Mouse (Mus musculus): ENCODE measurements at regions not wholly inside any gene's neighbourhood (a gene's known extent, or its start where the extent isn't known, plus 50 kb on each side); places are given as distances from the start of the nearest gene placed in this dataset.
"Not testable (repeated sequence)": the region's sequence is repeated elsewhere in the genome, so short reads cannot be mapped to it uniquely, and the experiment has no call there.

DNA sequence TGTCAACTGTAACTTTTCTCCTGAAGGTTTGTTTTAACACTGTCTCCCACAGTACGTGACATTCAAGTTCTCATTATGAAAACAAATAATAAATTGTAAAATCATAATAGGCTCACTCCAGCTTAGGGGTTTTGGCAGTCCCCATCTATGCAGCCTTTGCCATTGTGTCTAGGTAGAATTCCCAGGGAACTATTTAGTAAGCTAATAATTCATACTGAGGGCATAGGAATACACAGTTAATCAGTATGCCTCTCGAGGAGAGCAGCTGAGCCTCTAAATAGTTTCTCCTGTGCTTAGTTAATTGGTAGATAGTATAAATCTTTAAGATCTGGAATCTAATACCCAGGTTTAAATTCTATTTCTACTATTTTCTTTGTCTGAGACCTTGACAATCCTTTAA lies 191.7 kb downstream of the Tprg start:
- intact Hi-C loops (cut with DNase I): no loop called here
- no peak for DNase-seq (ENCODE audit: extremely low spot score in 1 of 2, low spot score in 2 of 2)

DNA sequence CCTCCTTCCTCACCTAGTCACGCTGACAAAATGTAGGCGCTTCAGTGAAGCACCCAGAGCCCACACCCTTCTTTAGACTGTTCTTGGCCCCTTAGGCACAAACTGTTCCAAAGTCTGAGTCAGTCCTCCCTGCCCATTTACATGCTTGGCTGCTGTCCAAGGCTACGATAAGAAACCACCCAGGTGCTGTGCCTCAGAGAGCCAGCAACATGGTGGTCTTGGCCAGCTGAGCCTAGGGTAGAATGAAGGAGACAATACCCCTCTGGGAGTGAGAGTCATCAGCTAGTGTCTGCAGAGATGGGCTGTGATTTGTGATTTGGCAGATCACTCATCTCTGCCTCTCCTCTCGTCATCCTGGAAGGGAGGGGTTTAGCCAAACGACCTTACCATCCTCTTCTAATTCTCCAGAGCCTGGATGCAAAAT lies 197.2 kb downstream of the Tprg start:
- intact Hi-C loops (cut with DNase I): no loop called here
- DNase-seq (ENCODE audit: extremely low spot score in 1 of 2, low spot score in 2 of 2): no peak

DNA sequence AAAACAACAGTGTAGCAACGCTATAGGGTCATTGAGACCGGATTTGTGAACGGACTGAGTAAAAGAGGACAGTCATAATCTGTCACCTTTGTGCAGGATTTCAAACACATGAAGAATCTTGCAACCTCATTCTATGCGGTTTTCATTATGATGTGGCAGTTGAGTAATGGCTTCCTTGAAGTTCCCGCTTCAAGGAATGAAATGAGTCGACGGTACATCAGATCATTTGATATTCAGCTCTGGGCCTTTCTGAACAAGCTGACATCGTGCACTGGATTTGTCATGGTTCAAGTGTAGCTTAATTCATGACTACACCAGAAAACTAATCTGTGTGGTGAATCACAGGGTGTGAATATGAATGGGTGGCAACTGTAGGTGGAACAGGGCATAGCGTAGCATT lies 198.4 kb downstream of the Tprg start:
- intact Hi-C loops (cut with DNase I): no loop called here
- no peak for DNase-seq (ENCODE audit: extremely low spot score in 1 of 2, low spot score in 2 of 2)

DNA sequence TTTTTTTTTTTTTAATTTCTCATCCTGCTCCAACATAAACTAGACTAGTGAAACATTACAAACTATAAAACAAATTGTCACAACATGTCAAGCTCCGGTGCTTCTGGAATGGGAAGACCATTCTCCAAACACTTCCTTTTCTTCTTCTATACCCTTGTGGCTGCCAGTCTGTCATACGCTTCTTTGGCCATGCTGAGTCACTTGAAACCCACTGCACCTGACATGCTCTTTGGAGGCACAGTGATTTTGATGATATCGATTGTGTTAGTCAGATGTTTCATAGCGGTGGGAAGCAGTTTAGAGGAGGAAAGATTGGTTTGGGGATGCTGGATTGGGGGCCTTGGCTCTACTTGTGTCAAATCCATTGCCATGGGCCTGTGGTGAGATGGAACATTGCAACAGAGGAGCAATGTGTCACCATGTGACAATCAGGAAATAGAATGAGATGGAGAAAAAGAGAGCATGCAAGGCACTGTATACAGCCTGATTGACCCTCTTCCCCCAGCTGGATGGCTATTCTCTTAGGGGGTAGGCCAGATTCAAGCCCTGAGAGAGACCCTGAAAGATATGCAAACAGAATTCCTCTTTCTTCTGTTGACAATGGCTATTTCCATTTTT lies 197.0 kb upstream of the Trp63 start:
- no peak for DNase-seq (ENCODE audit: extremely low spot score in 1 of 2, low spot score in 2 of 2)
- intact Hi-C loops (cut with DNase I): no loop called here

DNA sequence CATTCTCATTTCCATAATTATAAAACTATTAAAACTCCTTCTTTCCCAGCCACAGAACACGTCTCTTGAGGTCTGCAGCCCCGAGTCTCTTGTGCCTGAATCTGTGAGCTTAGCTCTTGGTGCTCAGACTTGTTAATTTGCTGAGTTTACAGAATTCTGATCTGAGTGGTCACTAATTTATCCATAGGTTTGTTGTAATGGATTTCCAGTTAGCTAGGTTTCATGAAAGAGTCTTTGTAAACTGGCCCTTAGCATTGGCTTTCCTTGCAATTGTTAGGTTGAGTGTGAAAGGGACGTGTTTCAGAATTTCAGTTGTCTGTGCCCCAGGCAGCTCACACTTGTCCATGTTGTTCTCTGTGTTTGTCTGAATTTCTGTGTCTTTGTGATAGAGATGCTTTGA lies 192.7 kb upstream of the Trp63 start:
- intact Hi-C loops (cut with DNase I): no loop called here
- DNase-seq (ENCODE audit: extremely low spot score in 1 of 2, low spot score in 2 of 2): no peak

DNA sequence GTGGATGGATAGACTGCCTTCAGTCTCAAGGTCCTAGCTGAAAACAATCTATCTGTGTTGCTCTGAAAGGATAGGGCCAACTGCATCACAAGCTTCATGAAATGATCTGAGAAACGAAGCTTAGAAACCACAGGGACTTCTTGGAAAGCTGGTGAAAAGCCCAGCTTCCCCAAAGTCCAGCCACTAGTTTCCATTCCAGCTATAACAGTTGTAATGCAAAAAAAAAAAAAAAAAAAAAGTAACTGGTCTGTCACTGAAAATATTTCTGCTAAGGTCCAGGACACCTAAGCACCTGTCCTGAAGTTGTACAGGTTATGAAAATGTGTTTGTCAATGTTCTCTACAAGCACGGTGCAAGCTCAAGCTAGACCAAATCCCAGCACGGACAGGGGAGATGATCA lies 189.4 kb upstream of the Trp63 start:
- DNase-seq (ENCODE audit: extremely low spot score in 1 of 2, low spot score in 2 of 2): no peak
- intact Hi-C loops (cut with DNase I): no loop called here

DNA sequence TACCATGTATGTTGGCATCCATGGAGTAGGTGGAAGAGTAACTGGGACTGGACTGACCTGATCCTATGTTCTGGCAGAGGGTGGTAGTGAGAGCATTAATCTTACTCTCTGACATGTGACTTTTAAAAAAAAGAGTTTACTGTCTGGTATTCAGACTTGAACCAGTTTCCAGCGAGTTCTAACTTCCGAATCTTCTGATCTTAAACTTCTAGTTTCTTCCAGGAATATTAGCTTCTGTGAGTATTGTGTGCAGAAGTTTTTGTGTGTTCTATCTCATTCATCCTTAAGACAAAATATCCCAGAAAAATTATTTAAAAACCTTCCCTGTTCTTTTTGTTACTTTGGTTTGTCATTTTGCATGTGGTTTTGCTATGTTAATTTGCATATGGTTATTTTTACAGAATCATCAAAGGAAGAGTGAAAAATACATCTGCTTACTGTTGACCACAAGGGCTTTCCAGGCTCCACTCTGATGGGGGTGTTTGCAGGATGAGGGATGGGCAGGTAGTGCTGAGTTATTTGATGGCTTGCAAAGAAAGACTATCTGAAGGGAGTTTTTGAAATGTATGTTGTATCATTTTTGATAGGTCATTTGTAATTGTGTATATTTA lies 187.9 kb upstream of the Trp63 start:
- intact Hi-C loops (cut with DNase I): no loop called here
- no peak for DNase-seq (ENCODE audit: extremely low spot score in 1 of 2, low spot score in 2 of 2)

DNA sequence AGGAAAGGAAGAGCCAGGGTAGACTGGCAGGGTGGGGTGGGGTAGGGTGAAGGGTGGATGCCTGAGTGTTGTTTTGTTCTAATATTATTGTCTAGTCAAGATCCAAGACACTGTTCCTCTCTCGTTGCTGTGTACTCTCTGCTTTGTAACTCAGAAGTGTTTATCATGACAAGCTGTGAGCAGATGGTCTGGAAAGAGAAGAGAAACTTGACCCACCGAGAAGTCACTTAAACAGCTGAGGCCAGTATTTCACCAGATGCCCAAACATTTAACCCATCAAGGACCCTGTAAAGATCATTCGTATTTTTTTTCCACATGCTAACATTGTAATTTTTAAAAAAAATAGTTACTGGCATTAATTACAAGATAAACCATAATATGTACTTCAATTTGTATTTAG lies 178.7 kb upstream of the Trp63 start:
- intact Hi-C loops (cut with DNase I): no loop called here

DNA sequence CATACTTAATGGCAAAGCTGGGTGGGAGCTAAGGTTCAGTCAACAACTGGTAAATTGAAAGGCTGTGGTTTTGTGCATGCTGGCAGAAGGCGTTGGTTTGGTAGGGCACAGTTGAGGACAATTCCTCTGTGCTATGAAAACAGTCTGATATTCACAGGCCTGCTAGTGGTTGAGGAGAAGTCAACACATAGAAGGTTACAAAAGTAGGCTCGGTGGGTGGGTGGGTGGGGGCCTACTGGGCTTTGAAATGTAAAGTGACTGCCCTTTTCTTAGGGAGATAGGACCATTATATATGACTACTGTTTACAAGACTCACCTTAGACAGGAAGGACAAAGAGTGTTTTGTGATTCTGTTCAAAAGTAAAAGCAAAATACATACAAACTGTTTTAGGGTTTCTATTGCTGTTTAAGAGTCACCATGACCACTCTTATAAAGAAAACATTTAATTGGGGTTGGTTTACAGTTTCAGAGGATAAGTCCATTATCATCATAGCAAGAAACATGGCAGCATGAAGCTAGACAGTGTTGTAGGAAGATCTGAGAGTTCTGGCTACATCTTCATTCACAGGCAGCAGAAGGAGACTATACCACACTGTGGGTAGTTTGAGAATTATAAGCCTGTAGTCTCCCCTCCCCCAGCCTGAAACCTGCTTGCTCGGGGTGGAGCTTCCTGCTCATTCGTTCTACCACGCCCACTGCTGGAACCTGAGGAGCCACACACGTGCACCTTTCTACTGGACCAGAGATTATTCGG lies 166.3 kb upstream of the Trp63 start:
- no peak for DNase-seq (ENCODE audit: extremely low spot score in 1 of 2, low spot score in 2 of 2)
- intact Hi-C loops (cut with DNase I): no loop called here

More for the DNA sequence above, 178.7 kb upstream of the Trp63 start:
- DNase-seq (ENCODE audit: extremely low spot score in 1 of 2, low spot score in 2 of 2): no peak

DNA sequence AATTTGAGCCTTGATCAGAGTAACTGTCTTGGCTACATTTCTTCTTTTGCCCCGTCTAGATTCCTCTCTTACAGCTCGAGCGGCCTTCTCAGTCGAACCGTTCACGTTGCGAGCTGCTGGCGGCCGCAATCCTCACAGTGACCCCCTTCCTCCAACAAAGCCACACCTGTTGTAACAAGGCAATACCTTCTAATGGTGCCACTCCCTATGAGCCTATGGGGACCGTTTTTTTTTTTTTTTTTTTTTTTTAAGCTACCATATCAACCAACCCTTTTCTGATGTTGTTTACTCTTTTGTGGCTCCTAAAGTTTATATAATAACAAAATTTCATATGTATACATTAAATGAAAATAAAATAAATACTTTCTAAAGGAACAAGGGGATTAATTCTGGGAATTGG lies 160.4 kb upstream of the Trp63 start:
- DNase-seq (ENCODE audit: extremely low spot score in 1 of 2, low spot score in 2 of 2): not testable (repeated sequence)

DNA sequence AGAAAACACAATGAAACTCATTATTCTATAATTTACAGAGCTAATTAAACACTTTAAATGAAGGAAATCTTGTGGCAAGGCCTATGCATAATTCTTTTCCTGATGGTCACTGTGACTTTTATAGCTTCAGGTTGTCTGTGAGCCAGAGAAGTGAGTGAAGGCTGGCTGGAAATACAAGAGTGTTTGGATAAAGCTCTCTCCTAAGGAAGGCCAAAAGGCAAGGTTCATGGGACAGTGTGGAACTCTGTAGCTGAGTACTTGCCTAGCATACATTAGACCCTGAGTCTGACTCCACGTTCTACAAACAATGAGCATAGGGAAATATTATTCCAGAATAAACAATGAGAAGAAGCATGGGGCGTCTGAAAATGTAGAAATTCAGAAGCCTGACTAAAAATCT lies 159.9 kb upstream of the Trp63 start:
- DNase-seq (ENCODE audit: extremely low spot score in 1 of 2, low spot score in 2 of 2): no peak
- intact Hi-C loops (cut with DNase I): no loop called here

More for the DNA sequence above, 160.4 kb upstream of the Trp63 start:
- intact Hi-C loops (cut with DNase I): not testable (repeated sequence)

DNA sequence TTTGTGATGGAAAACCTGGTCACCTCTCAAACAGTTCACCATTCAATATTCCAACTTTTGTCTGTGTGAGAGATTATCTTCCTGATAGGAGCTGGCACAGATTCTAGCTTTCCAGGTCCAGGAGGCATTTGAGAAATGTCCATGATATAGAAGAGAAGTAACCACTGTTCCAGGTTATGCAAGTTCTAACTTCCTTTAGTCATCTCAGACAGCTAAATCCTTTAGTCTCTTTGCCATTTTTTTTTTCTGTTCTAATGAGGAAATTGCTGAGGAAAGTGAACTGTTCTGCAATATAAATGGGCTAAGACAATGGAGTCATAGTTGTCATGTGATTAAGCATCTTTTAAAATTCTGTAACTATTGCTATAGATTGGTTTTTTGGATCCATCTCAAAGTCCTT lies 155.7 kb upstream of the Trp63 start:
- no peak for DNase-seq (ENCODE audit: extremely low spot score in 1 of 2, low spot score in 2 of 2)
- intact Hi-C loops (cut with DNase I): no loop called here

DNA sequence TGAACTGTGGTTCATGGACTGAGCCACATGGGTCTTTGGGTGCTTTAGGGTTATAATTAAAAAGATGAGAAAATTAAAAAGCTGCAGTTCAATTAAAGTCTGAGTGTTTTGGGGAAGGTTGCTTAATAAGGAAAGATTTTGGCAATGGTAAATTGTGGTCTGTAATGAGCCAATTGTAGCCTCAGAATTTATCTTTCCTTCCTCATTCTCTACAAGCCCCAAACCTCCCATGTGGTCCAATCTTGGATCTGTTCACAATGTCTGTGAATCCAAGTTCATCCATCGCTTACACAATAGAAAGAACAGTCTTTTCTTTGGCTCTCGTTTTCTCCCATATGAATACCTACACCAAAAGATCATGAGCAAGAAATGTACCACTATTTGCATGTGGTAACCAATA lies 155.2 kb upstream of the Trp63 start:
- intact Hi-C loops (cut with DNase I): no loop called here
- no peak for DNase-seq (ENCODE audit: extremely low spot score in 1 of 2, low spot score in 2 of 2)

DNA sequence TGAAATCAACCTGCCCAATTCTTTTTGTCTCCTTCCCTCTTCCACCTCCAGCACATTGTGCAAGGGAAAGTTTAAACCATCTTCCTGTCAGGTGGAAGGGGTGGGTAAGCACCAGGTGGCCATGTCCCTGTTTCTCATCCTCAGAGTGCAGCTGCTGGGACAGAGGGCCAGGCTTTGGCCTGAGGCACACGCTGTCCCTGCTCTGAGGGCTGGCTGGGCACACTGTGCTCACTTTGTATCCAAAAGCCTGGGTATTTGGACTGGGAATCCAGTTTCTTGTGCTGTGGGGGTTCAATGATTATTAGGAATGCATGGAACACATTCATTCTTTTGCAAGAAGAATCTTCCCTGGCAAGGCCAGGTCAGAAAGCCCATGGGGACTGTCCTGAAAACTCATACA lies 153.9 kb upstream of the Trp63 start:
- intact Hi-C loops (cut with DNase I): loop anchor here (10.0 kb wide), 1 partner anchor 155 kb away; no protein-coding TSS in a partner anchor
- DNase-seq (ENCODE audit: extremely low spot score in 1 of 2, low spot score in 2 of 2): peak; percentile 11 to 13

DNA sequence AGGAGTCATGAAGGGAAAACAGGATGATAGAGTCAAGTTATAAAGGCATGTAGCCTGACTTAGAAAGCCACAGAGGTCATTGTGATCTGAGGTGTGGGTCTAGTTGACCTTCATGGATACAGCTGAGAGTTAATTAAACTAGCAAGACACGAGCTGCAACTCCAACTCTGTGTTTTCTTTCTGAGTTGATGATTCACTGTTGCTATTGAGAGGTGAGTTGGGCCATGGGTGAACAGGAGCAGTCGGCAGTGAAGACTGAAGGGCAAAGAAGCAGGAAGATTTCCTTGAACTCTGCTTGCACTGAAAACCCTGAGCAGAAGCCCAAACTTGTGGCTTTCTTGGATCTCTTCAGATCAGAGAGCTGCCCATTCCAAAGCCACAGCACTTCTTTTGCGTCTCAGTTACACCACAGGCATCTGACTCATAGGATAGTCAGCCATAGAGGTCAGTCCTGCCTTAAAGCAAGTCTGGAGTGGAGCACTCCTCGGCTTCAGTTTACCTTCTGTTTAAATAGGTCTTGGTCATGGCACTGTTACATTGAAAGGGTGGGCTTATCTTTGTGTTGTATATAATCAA lies 151.7 kb upstream of the Trp63 start:
- intact Hi-C loops (cut with DNase I): loop anchor here (10.0 kb wide), 1 partner anchor 157 kb away; no protein-coding TSS in a partner anchor
- no peak for DNase-seq (ENCODE audit: extremely low spot score in 1 of 2, low spot score in 2 of 2)

DNA sequence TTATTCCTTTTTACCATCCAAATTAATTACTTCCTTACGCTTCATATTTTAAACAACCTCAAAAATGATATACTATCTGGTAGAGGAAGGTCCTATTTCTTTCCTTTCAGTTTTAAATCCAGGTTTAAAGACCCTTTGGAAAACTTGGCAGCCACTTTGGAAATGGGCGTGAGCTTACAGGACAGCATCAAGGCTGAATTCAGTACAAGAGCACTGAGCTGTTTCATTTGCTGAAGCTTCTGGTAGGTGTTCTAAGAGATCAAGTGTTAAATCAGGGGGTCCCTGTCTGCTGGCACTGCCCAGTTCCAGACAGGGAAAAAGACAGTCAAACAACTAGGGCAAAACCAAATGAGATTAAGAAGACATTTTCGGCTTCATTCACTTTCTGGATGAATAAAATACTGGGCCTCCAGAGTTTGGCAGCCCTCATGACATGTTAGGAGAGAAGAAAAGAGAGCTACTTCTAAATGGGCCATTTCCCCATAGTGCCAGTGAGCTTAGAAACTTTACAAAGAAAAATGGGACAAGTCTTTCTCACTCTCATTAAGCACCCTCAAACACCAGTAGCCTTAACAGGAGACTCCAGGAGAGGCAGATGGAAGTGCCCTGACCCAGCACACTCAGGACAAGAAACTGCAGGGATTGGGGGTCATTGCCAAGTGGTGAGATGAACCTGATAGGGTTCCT lies 150.9 kb upstream of the Trp63 start:
- peak; percentile 16 to 18 for DNase-seq (ENCODE audit: extremely low spot score in 1 of 2, low spot score in 2 of 2)
- intact Hi-C loops (cut with DNase I): loop anchor here (10.0 kb wide), 1 partner anchor 158 kb away; no protein-coding TSS in a partner anchor

DNA sequence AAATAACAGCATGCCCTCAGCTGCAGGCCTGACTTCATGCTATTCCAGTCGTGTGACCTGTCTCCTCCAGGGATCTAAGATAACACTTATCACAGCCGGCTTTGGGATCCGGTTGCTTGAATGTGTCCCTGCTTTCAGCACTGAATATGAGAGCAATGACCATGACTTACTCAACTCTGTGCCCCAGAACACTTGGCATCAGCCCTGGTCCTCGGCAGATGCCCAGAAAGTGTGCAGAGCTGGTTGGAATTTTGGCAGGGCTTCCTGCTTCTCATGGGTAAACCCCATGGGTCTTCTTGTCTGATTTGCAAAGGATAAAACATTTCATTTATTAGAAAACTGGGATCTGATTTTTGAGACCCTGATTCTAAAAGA lies 150.4 kb upstream of the Trp63 start:
- DNase-seq (ENCODE audit: extremely low spot score in 1 of 2, low spot score in 2 of 2): peak; percentile 17 to 36
- intact Hi-C loops (cut with DNase I): loop anchor here (10.0 kb wide), 1 partner anchor 158 kb away; no protein-coding TSS in a partner anchor

DNA sequence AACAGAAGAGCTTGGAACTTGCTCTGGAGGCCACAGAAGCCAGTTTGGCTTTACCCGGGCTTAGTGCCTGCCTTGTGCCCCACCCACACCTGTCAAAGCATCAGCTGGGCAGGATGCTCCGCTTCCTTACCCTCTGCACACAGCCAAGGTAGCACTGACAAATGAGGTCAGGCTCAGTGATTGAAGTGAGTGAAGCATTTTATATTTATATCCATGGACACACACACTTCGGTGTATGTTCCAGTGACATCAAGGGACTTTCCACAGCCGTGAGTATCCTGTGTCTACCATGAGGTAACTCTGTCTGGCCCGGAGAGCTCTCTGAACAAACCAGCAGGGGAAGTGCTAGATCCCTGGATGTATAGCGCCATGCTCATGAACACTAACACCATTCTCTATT lies 147.0 kb upstream of the Trp63 start:
- intact Hi-C loops (cut with DNase I): loop anchor here (10.0 kb wide), 1 partner anchor 162 kb away; no protein-coding TSS in a partner anchor
- no peak for DNase-seq (ENCODE audit: extremely low spot score in 1 of 2, low spot score in 2 of 2)

DNA sequence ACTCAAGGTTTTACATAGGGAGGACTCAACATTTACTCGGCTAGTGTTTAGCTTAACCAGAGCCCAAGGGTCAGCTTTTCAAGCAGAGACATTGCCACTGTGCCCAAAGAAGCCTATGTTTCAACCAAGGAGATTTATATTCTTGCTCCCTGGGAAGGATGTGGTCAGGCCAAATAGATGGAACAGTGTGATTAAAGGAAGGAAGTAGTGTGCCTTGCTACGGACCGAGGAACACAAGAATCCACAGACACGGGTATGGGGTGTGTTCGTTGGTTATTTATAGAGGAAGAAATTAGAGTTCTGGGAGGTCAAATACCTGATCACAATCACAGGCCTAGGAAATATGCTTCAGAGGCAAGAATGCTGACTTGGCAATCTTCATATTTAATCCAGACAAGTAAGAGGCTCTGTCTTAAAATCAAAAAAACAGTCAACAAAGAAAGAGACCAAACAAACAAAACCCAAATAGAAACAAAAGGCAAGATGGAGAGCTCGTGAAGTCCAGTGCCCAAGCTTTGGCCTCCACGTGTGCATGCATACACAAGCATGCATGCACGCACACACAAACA lies 133.9 kb upstream of the Trp63 start:
- no peak for DNase-seq (ENCODE audit: extremely low spot score in 1 of 2, low spot score in 2 of 2)
- intact Hi-C loops (cut with DNase I): no loop called here
